Mouse (Mus musculus) embryo, embryonic 9.5 days (tissue): ENCODE data around the gene Ncoa1.

Experiments
- DNase-seq: peaks from one replicate; pipeline ENCODE4 v3.0.0-alpha.2; 2017; ENCODE audit errors: extremely low spot score

Gene Ncoa1

DNA sequence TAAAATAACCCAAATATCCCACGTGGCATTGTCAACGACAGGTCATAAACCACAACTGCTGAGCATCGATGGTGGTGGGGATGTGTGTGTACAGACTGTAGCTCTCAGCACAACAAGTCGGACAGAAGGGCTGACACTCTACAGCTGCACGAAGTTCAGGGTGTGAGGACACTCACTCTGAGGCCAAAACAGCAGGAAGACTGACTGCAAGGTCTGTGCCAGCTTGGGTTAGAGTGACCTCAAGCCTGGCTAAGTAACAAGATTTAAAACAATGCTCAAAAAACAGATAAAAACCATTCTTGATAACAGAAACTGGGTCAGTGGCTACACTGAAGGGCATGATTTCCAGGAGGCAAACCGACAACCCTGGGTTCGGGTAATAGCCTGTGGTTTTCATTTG lies 246.8 kb downstream of the Ncoa1 start:
- no peak for DNase-seq

DNA sequence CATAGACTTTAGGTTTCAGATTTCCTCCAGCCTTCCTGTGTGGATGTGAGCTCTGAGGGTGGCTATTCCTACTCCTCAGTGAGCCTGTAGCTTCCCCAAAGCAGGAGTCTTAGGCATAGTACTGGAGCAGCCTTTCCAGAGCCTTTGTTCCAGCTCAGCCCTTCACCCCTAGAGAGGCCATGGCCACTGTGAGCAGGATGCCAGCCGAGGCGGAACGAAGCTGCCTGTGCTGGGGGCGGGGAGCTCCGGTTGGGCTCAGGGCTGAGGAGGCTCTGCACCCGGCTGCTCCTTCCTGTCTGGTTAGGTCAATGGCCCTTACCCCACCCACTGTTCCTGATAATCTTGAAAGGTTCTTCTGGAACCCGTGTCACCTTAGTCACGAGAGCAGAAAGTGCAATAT lies 264.1 kb downstream of the Ncoa1 start:
- DNase-seq = no peak

- no peak for DNase-seq
These were observed 265.8 kb downstream of the Ncoa1 start for GRCm38 (mm10) chr12:4211174-4211573.

DNA sequence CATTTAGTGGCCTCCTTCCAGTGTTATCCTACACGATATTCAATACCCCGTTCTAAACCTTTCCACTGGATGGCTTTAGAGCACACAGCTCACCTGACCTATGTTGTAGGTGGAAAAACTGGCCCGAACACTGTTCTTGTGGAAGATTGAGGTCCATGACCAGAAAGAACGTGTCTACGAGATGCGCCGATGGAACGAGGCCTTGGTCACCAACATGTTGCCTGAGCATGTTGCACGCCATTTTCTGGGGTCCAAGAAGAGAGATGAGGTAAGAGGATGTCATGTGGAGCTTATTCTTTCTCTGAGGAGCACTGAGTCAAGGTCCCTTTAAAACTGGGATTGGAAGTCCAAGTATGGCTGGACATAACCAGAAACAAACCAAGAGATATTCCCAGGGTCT lies 267.8 kb downstream of the Ncoa1 start:
- DNase-seq = no peak

DNA sequence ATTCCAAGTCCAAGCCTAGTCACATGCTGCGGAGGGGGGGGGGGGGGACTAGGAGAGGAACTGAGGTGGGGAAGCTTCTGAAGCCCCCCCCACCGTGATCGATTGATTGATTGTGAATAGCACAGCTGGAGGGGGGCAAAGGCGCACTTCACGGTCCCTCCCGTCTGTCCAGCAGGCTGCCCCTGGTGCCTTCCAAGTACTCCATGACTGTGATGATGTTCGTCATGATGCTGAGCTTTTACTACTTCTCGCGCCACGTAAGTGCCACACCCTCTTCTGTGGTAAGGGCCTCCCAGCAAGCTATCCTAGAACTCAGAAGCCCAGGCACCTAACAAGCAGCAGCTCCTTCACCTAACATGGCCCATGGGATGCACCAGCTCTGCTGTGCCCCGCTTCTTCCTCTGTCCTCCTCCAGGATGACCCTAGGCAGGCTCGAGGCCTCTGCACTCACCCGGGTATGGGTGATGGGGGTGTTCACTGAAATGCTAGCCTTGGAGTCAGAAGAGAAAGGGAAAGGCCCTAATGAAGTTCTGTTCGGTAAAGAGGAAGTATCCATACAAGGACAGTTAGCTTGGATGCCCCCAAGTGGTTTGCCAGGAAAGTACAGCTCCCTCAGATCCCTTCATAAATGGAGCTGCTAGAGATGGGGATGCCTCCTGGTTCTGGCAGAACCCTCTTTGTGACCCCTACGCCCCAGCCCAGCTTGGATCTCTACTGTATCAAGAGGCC lies 268.4 kb downstream of the Ncoa1 start:
- no peak for DNase-seq

DNA sequence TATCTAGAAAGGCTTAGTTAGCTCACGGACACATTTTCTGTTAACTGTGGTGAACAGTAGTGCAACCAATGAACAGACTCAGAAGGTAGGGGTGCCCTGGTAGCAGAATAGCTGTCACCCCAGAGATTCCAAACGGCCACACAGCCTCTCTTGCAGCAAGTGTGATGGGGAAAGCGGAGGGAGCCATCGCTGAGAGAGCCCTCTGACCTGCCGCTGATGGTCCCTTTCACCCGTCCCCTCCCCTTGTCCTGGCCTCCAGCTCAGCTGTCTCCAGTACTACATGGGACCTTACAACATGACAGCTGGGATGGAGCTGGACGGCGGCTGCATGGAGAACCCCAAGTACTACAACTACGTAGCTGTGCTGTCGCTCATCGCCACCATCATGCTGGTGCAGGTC lies 270.9 kb downstream of the Ncoa1 start:
- no peak for DNase-seq

GRCm38 (mm10) chr12:4202206-4202605 lies 274.8 kb downstream of the Ncoa1 start:
- DNase-seq = no peak

- DNase-seq = no peak
These were observed 275.4 kb downstream of the Ncoa1 start for GRCm38 (mm10) chr12:4201454-4202200.

- no peak for DNase-seq
These were observed 277.7 kb downstream of the Ncoa1 start for GRCm38 (mm10) chr12:4199271-4199670.

GRCm38 (mm10) chr12:4198702-4199101 lies 278.3 kb downstream of the Ncoa1 start:
- no peak for DNase-seq
